Mouse (Mus musculus) heart, postnatal 14 days (tissue): ENCODE measurements at regions not wholly inside any gene's neighbourhood (a gene's known extent, or its start where the extent isn't known, plus 50 kb on each side); places are given as distances from the start of the nearest gene placed in this dataset.
"Not testable (repeated sequence)": the region's sequence is repeated elsewhere in the genome, so short reads cannot be mapped to it uniquely, and the experiment has no call there.

Experiments used
- DNase-seq, 2 experiments: peaks; one replicate each; pipeline ENCODE4 v3.0.0; 2021 to 2022
- intact Hi-C: fragments of 180-260 bp; cut with DNase I; formaldehyde crosslinking; loops from one replicate; pipeline ENCODE4 v1.15.1; 2025

DNA sequence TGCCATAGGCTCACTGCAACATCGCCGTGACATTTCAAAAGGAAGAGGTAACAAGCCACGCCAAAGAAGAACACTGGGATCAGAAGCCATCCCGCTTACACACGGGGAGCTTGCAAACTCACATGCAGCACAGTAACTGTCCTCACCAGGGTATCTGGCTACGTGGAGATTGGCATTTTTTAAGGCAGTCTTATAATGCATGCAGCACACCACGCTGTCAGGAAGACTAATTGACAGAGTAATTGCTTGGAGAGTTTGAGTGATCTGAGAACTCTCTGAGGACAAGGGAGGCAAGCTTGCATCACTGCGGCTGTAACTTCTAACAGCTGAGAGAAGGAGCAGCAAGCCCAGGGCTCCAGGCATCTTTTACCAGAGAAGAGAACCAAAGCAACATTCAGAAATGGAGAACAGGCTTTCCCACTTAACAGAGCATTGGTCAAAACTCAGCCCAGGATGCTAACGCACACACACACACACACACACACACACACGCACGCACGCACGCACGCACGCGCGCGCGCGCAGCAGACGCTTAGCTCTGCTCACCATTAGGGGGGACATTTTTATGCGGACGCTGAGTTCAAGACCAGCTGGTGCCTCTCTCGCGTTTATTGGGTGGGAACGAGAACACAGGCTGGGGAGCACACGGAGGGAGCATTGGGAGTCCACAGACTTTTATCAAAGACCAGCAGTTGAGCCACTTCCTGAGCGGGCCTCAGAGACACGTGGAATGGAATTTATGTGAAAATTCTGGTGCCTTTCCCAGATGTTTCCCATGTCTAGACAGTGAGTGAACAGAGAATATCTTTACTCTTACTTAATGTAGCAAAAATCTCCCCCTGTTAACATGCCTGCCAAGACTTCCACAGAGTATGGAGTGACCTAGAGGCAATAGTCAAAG lies 66.6 kb downstream of the 1700129C05Rik start:
- intact Hi-C loops = no loop called here
- DNase-seq = peak in 1 of 2 experiments; percentile 25

DNA sequence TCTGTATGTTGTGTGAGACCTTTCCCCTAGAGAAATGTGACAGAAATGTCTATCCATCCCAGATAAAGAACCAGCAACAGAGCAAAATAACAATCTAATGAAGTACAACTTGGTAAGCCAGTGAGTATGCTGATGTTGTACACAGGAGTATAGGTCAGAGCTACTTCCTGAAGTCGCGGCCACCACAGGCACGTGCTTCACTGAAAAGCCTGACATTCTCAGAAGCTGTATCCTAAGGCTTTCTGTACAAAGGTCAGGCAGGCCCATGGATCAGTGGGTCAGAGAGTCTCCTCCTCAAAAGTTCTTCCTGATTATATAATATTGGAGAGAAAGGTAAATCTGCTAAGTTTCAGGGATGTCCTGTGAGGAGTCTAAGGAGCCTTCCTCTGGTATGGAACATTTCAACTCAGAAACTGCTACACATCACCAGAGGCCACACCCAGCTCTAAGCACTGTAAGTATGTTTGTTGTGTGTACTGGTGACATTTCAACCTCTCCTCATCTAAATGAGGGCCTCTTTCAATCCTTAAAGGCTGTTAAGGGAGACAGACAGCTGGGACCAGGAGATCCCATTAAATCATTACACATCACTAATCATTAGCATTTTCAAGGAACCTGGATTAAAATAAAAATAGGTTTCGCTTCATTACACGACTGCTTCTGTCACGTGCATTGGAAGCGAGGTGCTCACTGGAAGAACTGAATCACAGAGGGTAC lies 70.2 kb downstream of the 1700129C05Rik start:
- DNase-seq = no peak
- intact Hi-C loops = no loop called here

DNA sequence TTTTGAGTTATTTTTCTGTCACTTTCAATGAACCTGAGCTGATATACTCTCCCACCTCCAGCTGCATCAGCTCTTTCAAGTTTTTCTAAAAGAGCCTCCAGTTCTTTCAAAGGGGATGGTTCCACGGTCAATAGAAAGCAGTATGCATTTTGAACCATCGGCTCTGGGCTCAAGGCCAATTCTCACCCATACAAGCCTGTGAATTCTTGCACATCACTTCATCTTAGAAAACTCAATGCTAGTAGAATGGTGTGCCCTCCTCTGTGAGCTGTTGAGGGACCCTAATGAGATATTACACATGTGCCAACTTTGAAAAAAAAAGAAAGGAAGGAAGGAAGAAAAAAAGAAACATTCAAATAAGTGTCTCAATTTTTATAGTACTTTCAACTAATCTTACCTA lies 72.6 kb downstream of the 1700129C05Rik start:
- DNase-seq = no peak
- intact Hi-C loops = no loop called here

- intact Hi-C loops = no loop called here
- DNase-seq = no peak
These were observed 76.1 kb downstream of the 1700129C05Rik start for GRCm38 (mm10) chr14:59066456-59067220.

- intact Hi-C loops = no loop called here
- DNase-seq = no peak
These were observed 79.5 kb downstream of the 1700129C05Rik start for GRCm38 (mm10) chr14:59063221-59063620.

GRCm38 (mm10) chr14:59056832-59057231 lies 85.9 kb downstream of the 1700129C05Rik start:
- intact Hi-C loops = no loop called here

GRCm38 (mm10) chr14:59055283-59055682 lies 87.4 kb downstream of the 1700129C05Rik start:
- DNase-seq = no peak
- intact Hi-C loops = no loop called here

More at GRCm38 (mm10) chr14:59056832-59057231, 85.9 kb downstream of the 1700129C05Rik start:
- no peak for DNase-seq

- no peak for DNase-seq
- intact Hi-C loops = no loop called here
These were observed 90.3 kb downstream of the 1700129C05Rik start for GRCm38 (mm10) chr14:59052421-59052820.

DNA sequence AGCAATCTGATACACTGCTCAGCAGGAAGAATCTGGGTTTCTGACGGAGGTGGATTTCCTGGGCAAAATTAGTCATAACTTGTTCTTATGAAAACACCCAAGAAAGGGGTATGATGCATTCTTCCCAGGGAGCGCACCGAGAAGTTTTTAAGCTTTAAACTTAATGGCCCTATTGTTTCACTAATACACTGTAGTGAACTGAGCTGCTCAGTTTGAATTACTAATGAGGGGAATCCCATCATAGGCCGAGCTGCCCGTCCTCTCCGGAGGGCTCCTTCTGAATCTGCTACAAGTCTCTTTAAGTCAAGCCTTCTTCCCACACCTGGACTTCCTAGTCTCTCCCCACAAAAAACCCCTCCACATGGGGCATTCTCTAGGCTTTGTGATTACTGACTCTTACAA lies 91.2 kb downstream of the 1700129C05Rik start:
- intact Hi-C loops = no loop called here
- no peak for DNase-seq

DNA sequence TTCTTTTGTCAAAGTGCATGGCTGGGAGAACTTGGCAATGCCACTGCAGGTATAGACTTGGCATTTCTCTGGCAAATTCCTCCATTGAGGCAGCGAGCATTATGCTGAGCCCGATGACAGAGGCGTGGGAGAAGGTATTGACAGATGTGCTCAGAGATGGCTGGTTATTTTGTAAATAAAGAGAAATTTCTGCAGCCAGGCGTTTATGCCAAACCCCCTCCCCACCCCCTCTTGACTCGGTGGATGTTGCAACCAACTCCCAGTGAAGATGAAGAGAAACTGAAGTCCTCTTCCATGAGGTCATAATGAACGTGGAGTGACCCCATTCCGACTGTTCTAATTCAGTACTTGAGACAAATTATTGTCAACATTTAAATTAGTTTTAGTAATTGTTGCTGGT lies 97.0 kb downstream of the 1700129C05Rik start:
- peak; percentile 5 to 13 for DNase-seq
- intact Hi-C loops = no loop called here

- intact Hi-C loops = no loop called here
- peak in 1 of 2 experiments; percentile 3 for DNase-seq
These were observed 97.5 kb downstream of the 1700129C05Rik start for GRCm38 (mm10) chr14:59045235-59045634.

GRCm38 (mm10) chr14:59042152-59042551 lies 100.5 kb downstream of the 1700129C05Rik start:
- DNase-seq = no peak
- intact Hi-C loops = no loop called here

DNA sequence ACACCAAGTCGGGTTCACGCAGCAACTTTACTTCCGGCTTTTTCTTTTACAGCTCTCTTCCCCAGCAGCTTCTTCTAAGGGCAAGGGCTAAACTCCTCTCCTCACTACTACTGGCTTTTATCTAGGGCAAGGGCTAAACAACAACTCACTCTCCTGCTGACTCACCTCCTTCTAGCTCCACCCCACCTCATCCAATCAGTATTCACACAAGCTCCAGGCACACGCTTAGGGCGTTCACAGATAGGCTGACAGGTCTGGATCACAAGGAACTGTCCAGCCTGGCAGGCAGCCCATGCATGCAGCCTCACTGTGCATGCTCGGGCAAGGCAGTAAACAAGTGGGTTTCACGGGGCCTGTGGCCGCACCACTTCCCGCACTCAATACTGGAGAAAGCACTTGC lies 116.9 kb downstream of the 1700129C05Rik start:
- peak in 1 of 2 experiments; percentile 6 for DNase-seq
- intact Hi-C loops = not testable (repeated sequence)

DNA sequence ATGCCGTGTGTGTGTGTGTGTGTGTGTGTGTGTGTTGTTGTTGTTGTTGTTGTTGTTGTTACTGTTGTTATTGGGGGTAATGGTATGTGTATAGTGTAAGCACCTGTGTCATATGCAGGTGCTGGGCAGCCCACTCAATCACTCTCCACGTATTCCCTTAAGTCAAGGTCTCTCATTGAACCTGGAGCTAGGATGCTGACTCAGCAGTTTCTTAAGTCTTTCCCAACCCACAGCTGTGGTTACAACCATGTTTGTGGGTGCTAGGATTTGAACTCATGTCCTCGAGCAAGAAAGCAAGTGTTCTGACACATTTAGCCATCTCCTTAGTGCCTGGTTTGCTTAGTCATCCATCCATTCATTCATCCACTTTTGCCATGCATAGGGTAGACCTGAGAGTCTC lies 133.2 kb downstream of the 1700129C05Rik start:
- intact Hi-C loops = no loop called here

GRCm38 (mm10) chr14:58999106-58999778 lies 143.5 kb downstream of the 1700129C05Rik start:
- DNase-seq = peak; percentile 5 to 9
- intact Hi-C loops = no loop called here

More for the DNA sequence above, 133.2 kb downstream of the 1700129C05Rik start:
- DNase-seq = no peak

DNA sequence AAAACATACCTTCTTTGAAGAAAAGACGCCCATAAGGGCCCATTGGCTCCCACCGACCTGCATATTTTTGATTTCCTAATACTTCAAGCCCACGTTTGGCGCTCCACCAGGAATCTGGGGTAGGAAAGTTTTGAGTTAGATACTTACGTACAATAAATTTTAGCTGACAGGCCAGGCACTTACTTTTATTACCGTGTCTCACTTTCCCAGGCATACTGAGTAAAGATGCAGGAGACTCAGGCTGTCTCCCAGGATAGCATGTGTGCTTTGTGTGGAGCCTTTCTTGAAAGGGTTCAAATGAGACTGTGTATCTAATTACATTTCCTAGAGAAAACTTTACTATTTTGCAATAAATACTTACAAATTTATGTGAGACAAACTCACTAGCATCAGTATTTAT lies 147.7 kb downstream of the 1700129C05Rik start:
- DNase-seq = no peak
- intact Hi-C loops = no loop called here

- no peak for DNase-seq
- intact Hi-C loops = no loop called here
These were observed 153.0 kb downstream of the 1700129C05Rik start for GRCm38 (mm10) chr14:58989644-58990217.

DNA sequence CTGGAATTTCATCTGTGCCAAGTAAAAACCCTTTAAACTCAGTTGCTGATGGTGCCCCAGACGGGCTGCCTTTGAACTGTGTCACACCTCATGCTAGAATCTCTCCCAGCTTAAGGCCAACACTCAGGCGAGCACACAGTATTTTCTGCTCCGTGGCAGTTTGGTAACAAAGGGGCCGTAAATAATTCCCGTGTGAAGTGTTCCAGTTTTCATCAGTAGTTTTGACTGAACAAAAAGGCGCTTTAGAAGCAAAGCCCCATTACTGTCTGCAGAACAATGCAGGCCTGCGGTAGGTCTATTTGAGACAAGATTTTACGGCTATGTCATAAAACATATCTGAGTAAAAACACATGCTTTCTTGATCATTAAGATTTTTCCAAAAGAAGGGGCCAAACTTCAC lies 155.0 kb downstream of the 1700129C05Rik start:
- intact Hi-C loops = no loop called here
- DNase-seq = no peak

DNA sequence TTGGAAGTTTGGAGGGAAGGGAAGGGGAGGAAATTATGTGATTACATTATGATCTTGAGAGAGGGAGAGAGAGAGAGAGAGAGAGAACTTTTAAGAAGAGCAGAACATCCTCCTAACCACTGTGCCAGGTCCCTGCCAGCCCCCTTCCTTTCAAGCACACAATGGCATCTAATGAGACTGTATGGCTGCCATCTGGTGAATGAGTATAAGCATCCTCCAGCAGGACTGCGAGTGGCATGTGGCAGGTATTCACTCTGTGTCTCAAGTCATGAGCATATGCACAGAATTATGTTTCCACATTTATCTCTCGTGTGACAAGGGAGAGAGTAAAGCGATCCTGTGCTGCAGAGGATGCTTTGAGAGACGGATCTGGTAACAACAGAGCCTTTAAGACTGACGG lies 156.9 kb downstream of the 1700129C05Rik start:
- intact Hi-C loops = no loop called here
- DNase-seq = no peak

DNA sequence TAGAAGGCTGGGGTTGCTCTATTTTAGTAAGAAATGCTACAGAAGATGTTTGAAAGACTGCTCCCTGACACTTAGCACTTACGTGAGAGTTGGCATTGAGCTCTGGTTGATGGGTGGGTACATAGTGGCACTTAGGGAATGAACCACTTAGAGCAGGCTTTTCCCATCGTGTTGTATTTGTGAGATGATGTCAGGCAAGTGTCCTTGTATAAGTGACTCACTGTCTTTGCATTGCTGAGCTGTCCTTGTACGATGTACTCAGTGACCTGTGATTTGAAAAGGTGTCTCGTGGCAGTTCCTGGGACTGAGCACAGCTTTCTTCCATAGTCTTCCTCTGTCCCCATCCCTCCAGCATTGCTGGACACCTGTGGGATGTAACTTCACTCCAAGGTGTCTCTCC lies 165.9 kb downstream of the 1700129C05Rik start:
- intact Hi-C loops = no loop called here
- no peak for DNase-seq
